Mouse (Mus musculus) gastrocnemius, postnatal 14 days (tissue): ENCODE measurements around the gene Tcf7l2. TPM values are rescaled to one million over a fixed set of nuclear protein-coding genes. Genes with fewer than 3 reads are reported as not detected.
A peak's percentile ranks its signal among the peaks of the same experiment; 100 is the strongest.

Source experiments
- DNase-seq: peaks from one replicate; pipeline ENCODE4 v3.0.0; 2021; ENCODE audit warnings: mixed read lengths
- intact Hi-C: fragments of 180-260 bp; cut with DNase I; formaldehyde crosslinking; loops from one replicate; pipeline ENCODE4 v1.15.1; 2025; ENCODE audit warnings: low total_unique reads
- long read RNA-seq, 2 experiments: library from polyadenylated mRNA; stranded (forward); transcript quantifications; one replicate each; pipeline ENCODE4 v2.0.0; 2021
- total RNA-seq, 2 experiments: library from RNA; stranded (reverse); gene quantifications; 2 replicates each; pipeline ENCODE4 v1.2.3; 2021

Tcf7l2 gene
- 10 to 100 TPM; 10.7 to 12.9 TPM for total RNA-seq
- long read RNA-seq, experiment 1, partial matches to known transcripts, result 2 of 5 reads
- long read RNA-seq, experiment 1, other reads (novel, unspliced or antisense), result 3 of 5 reads
- long read RNA-seq, experiment 2, partial matches to known transcripts, result 0 of 3 reads
- long read RNA-seq, experiment 2, other reads (novel, unspliced or antisense), result 2 of 3 reads

GRCm38 (mm10) chr19:55741439-55741928 lies at the start of gene Tcf7l2:
Tcf7l2 (plus strand) TSS chr19:55741820.
- DNase-seq, result peak; percentile 94
- intact Hi-C loops, result loop anchor here (10.0 kb wide), 1 partner anchor 133 kb away; no protein-coding TSS in a partner anchor

- intact Hi-C loops, result no loop called here
- DNase-seq, result no peak
Measured at GRCm38 (mm10) chr19:55694651-55695050, 47.0 kb upstream of the Tcf7l2 start.

GRCm38 (mm10) chr19:55695418-55695817 lies 46.2 kb upstream of the Tcf7l2 start:
- intact Hi-C loops, result no loop called here
- no peak for DNase-seq

DNA sequence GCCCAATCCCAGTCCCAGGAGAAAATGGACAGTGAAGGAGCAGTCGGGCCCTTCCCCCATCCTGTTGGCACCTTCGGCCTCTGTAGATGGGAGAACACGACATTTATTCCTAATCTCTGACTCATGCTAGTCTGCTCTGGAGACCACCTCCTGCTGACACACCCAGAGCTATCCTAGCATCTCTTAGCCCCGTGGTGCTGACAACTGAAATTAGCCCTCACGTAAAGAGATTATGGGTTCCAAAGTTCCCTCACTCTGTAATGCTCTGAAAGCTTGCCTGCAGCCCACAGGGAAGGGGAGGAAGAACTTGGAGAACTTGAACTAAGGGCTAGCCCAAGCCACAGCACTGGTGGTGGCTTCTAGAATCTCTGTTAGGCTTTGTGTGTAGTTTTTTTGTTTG lies 42.7 kb upstream of the Tcf7l2 start:
- no peak for DNase-seq
- intact Hi-C loops, result no loop called here

DNA sequence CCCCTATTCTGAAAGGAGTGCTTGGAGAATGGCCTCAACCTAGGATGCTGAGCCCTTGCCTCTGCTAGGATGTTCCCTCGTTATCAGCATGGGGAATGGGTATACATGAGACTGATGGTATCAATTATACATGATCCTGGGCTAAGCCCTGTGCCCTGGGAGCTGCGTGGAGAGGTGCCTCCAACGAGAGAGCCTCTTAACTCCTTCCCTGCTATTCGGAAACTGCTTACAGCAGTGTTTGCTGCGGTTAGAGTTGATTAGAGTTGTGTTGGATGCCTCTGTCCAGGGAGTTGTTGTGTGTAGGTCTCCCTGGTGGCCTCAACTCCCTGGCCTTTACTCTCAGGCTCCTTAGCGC lies 41.4 kb upstream of the Tcf7l2 start:
- intact Hi-C loops, result no loop called here

GRCm38 (mm10) chr19:55700569-55701282 lies 40.9 kb upstream of the Tcf7l2 start:
- DNase-seq, result no peak
- intact Hi-C loops, result no loop called here

More for the DNA sequence above, 41.4 kb upstream of the Tcf7l2 start:
- no peak for DNase-seq

- intact Hi-C loops, result no loop called here
- DNase-seq, result no peak
Measured at GRCm38 (mm10) chr19:55701283-55701633, 40.4 kb upstream of the Tcf7l2 start.

DNA sequence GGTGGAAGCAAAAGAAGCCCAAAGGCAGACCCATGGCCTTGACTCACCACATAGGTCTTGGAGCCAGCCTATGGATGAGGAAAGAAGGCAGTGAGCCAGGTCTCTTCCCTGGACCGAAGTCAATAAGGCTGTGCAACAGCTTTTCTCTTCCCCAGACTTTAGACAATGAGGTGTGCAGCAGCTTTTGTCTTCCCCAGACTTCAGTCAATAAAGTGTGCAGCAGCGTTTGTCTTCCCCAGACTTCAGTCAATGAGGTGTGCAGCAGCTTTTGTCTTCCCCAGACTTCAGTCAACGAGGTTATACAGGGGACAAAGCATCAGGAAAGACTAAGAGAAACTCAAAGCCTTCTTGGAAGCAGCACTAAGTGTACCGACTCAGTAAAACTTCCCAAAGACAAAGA lies 39.5 kb upstream of the Tcf7l2 start:
- intact Hi-C loops, result no loop called here
- DNase-seq, result no peak

DNA sequence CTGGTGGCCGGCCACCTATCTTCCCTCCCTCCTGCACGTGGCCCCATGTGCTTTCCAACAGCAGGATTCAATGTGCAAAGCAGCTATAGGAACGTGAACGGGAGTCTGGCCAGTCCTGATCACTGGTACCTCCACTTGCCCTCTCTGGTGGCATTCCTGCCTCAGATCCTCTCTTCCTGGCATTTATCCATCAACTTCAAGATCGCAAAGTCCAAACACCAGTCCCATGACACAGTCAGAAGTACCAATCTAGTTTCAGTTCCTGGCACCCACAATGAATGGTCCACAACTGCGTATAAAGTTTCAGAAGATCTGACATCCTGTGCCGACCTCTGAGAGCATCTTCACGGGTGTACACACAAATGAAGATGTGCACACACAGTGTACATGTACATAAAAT lies 38.9 kb upstream of the Tcf7l2 start:
- no peak for DNase-seq
- intact Hi-C loops, result no loop called here

GRCm38 (mm10) chr19:55704071-55704470 lies 37.5 kb upstream of the Tcf7l2 start:
- no peak for DNase-seq
- intact Hi-C loops, result no loop called here

DNA sequence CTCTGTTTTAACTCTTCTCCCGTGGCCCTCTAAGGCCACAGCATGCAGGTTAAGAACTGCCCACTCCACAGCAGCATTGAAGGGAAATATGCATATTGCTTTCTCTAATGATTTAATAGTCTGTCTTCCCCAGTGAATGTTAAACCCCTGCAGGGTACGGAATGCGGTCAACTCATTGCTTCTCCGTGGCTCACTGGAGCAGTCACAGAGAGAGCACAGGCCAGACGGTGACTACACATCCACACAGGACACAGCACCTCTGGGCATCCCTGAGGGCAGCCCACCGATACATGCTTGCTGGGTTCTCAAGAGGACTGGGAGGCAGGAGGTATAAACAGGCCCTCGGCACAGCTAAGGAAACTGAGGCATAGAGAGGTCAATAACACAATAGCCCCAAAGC lies 35.3 kb upstream of the Tcf7l2 start:
- intact Hi-C loops, result no loop called here

GRCm38 (mm10) chr19:55706806-55707205 lies 34.8 kb upstream of the Tcf7l2 start:
- intact Hi-C loops, result no loop called here
- no peak for DNase-seq

More for the DNA sequence above, 35.3 kb upstream of the Tcf7l2 start:
- DNase-seq, result no peak

DNA sequence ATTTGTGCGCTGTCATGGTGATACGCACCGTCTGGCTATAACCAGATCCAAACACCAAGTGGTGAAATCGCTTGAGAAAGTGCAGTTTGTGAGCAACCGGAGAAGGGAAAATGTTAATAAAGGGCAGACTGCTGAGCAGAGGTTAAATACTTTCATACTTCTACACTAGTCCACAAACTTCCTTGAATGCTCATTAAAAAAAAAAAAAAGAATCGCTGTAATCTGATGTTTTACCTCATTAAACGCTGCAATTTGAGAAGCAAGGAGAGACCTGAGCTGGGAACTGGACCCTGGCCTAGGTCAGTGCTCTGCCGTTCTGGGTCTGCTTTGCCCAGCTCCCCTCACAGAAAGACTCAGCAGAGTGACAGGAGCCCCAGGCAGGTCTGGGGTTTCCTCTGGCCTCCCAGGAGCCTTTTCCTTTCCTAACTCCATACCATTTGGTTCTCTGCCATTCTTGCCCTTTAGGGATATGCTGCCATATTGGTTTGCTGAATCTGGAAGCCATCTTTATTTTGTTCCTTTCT lies 33.5 kb upstream of the Tcf7l2 start:
- intact Hi-C loops, result no loop called here
- no peak for DNase-seq

DNA sequence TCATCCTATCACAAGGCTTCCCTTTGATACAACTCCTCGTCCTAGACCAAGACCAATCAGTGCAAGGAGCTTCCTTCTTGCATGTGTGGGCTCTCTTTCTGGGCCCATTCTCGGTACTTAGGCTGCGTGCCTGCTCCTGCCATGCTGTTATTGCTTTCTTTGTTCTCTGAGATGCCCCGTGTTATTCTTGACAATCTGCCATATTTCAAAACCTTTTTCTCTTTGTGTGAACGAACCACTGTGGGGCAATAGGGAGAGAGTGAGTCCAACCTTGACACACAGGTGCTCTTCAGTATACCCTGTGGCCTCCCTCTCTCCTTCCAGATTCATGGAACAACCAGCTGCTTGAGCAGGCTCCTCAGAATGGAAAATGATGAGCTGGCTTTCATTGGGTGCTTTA lies 30.8 kb upstream of the Tcf7l2 start:
- DNase-seq, result no peak
- intact Hi-C loops, result no loop called here

DNA sequence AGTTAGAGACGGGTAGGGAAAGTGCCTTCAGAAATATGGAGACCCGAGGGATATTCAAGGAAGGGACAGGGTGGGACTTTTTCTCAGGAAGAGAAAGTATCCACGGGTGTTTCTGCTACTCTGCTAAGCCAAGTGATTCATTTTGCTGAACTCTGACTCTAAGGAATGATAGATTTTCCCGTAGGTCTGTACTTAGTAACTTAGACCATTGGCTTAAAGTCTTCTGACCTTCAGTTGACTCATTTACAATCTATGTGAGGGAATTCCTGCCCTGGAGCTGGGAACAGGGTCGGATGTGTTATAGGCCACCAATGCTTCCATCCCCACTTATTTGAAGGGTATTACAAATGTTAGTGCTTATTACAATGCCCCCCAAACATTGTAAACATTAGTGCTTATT lies 29.9 kb upstream of the Tcf7l2 start:
- intact Hi-C loops, result no loop called here
- no peak for DNase-seq

GRCm38 (mm10) chr19:55712678-55713077 lies 28.9 kb upstream of the Tcf7l2 start:
- no peak for DNase-seq
- intact Hi-C loops, result no loop called here

- intact Hi-C loops, result no loop called here
- no peak for DNase-seq
Measured at GRCm38 (mm10) chr19:55714015-55714414, 27.6 kb upstream of the Tcf7l2 start.

GRCm38 (mm10) chr19:55714665-55715064 lies 27.0 kb upstream of the Tcf7l2 start:
- no peak for DNase-seq

DNA sequence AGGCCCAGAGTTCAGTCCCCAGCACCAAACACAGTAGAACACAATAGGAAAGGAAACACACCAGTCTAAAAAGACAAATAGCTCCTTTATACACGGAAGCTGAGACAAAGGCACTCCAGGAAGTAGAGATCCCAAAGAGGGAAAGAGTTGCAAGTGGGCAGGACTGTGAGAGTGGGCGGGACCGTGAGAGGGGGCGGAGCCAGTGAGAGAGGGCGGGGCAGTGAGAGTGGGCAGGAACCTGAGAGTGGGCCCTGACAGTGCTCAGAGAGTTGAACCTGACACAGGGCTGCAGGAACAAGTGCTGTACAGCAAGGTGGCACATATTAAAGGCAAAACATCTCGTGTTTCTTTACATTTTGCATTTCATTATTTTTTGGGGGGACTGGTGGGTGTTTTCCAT lies 22.5 kb upstream of the Tcf7l2 start:
- no peak for DNase-seq
- intact Hi-C loops, result no loop called here

More at GRCm38 (mm10) chr19:55714665-55715064, 27.0 kb upstream of the Tcf7l2 start:
- intact Hi-C loops, result no loop called here

GRCm38 (mm10) chr19:55719524-55720408 lies 21.9 kb upstream of the Tcf7l2 start:
- peak; percentile 32 for DNase-seq
- intact Hi-C loops, result no loop called here
